Mouse (Mus musculus): ENCODE results near the gene Pml. TPM values are rescaled to one million over a fixed set of nuclear protein-coding genes. Genes with fewer than 3 reads are reported as not detected.
"Not testable (repeated sequence)": the region's sequence is repeated elsewhere in the genome, so short reads cannot be mapped to it uniquely, and the experiment has no call there.

The Pml gene
- polyA plus RNA-seq, 1 experiment from 2014 or later = 24.7 TPM

- Histone ChIP-seq H3K36me3 (no peaks in the 10 kb centered on the region), H3K4me1 (peaks cover 26% of the 10 kb centered on the region), H3K4me2 (no peak overlapping the region), H3K4me3 (replicated peaks) (no peak overlapping the region), H3K27me3 (no peaks in the 10 kb centered on the region), H3K9me3 (replicated peaks) (no peaks in the 10 kb centered on the region), H3K9ac (no peak overlapping the region), H3K27ac (no peak overlapping the region)
- 59% methylated on average over 5 of the region's 5 CpGs for WGBS
- ATAC-seq (replicated peaks; ENCODE audit: low FRiP score) = no peak
Measured at GRCm38 (mm10) chr9:58279780-58280179, 30.2 kb upstream of the Pml start.

GRCm38 (mm10) chr9:58278821-58279723 is 29.5 kb upstream of the Pml start:
- H3K27me3 ChIP-seq = no peaks in the 10 kb centered on the region
- H3K4me3 ChIP-seq (replicated peaks) = no peak overlapping the region
- no peak overlapping the region for H3K9ac ChIP-seq
- no peak for ATAC-seq (replicated peaks; ENCODE audit: low FRiP score)
- H3K36me3 ChIP-seq = no peaks in the 10 kb centered on the region
- 61% methylated on average over 4 of the region's 4 CpGs for WGBS
- H3K27ac ChIP-seq = no peak overlapping the region
- peaks cover 33% of the 10 kb centered on the region for H3K4me1 ChIP-seq
- no peak overlapping the region for H3K4me2 ChIP-seq
- no peaks in the 10 kb centered on the region for H3K9me3 ChIP-seq (replicated peaks)

- peaks cover 38% of the 10 kb centered on the region for H3K4me1 ChIP-seq
- no peak overlapping the region for H3K4me2 ChIP-seq
- H3K9me3 ChIP-seq (replicated peaks) = no peaks in the 10 kb centered on the region
- no peak for ATAC-seq (replicated peaks; ENCODE audit: low FRiP score)
- no peaks in the 10 kb centered on the region for H3K27me3 ChIP-seq
- 93% methylated on average over 4 of the region's 4 CpGs for WGBS
- no peak overlapping the region for H3K9ac ChIP-seq
- H3K4me3 ChIP-seq (replicated peaks) = no peak overlapping the region
- no peaks in the 10 kb centered on the region for H3K36me3 ChIP-seq
- no peak overlapping the region for H3K27ac ChIP-seq
Measured at GRCm38 (mm10) chr9:58278313-58278712, 28.7 kb upstream of the Pml start.

GRCm38 (mm10) chr9:58276346-58276745 is 26.8 kb upstream of the Pml start:
- no peaks in the 10 kb centered on the region for H3K27me3 ChIP-seq

GRCm38 (mm10) chr9:58275797-58276196 is 26.2 kb upstream of the Pml start:
- Histone ChIP-seq H3K4me1 (peaks cover 49% of the 10 kb centered on the region), H3K27me3 (no peaks in the 10 kb centered on the region), H3K36me3 (no peaks in the 10 kb centered on the region), H3K4me2 (peak overlapping the region; percentile 40), H3K9ac (0 out of 2 replicates have a peak overlapping the region, but pooled peaks have one; percentile 10), H3K27ac (peak overlapping the region; percentile 94), H3K4me3 (replicated peaks) (no peak overlapping the region), H3K9me3 (replicated peaks) (no peaks in the 10 kb centered on the region)
- WGBS = 70% methylated on average over 3 of the region's 3 CpGs
- no peak for ATAC-seq (replicated peaks; ENCODE audit: low FRiP score)

More at GRCm38 (mm10) chr9:58276346-58276745, 26.8 kb upstream of the Pml start:
- no peak overlapping the region for H3K4me2 ChIP-seq
- WGBS = 27% methylated on average over 5 of the region's 5 CpGs
- H3K27ac ChIP-seq = peak overlapping the region; percentile 94; the same call in 1 of the 2 replicates
- H3K9ac ChIP-seq = no peak overlapping the region
- H3K4me1 ChIP-seq = peaks cover 49% of the 10 kb centered on the region
- no peaks in the 10 kb centered on the region for H3K36me3 ChIP-seq
- H3K9me3 ChIP-seq (replicated peaks) = no peaks in the 10 kb centered on the region
- H3K4me3 ChIP-seq (replicated peaks) = no peak overlapping the region
- no peak for ATAC-seq (replicated peaks; ENCODE audit: low FRiP score)

- H3K9me3 ChIP-seq (replicated peaks) = no peaks in the 10 kb centered on the region
- peaks cover 44% of the 10 kb centered on the region for H3K4me1 ChIP-seq
- 10% methylated on average over 8 of the region's 8 CpGs for WGBS
- H3K4me3 ChIP-seq (replicated peaks) = no peak overlapping the region
- peak overlapping the region; percentile 10; the same call in 1 of the 2 replicates for H3K9ac ChIP-seq
- H3K36me3 ChIP-seq = no peaks in the 10 kb centered on the region
- H3K27ac ChIP-seq = peak overlapping the region; percentile 94
- peak overlapping the region; percentile 40 for H3K4me2 ChIP-seq
- H3K27me3 ChIP-seq = no peaks in the 10 kb centered on the region
- ATAC-seq (replicated peaks; ENCODE audit: low FRiP score) = peak; percentile 87; the same call in 1 of the 2 replicates
Measured at GRCm38 (mm10) chr9:58275115-58275774, 25.7 kb upstream of the Pml start.

GRCm38 (mm10) chr9:58274626-58275025 is 25.0 kb upstream of the Pml start:
- peaks cover 43% of the 10 kb centered on the region for H3K4me1 ChIP-seq
- no peak for ATAC-seq (replicated peaks; ENCODE audit: low FRiP score)
- no peaks in the 10 kb centered on the region for H3K9me3 ChIP-seq (replicated peaks)
- H3K9ac ChIP-seq = no peak overlapping the region
- H3K4me2 ChIP-seq = peak overlapping the region; percentile 40; the same call in 1 of the 2 replicates
- H3K27me3 ChIP-seq = no peaks in the 10 kb centered on the region
- H3K4me3 ChIP-seq (replicated peaks) = no peak overlapping the region
- H3K36me3 ChIP-seq = no peaks in the 10 kb centered on the region
- WGBS = 36% methylated on average over 3 of the region's 3 CpGs
- H3K27ac ChIP-seq = peak overlapping the region; percentile 94

GRCm38 (mm10) chr9:58274101-58274604 is 24.6 kb upstream of the Pml start:
- no peak overlapping the region for H3K4me2 ChIP-seq
- peaks cover 43% of the 10 kb centered on the region for H3K4me1 ChIP-seq
- WGBS = 71% methylated on average over 7 of the region's 7 CpGs
- no peak overlapping the region for H3K9ac ChIP-seq
- H3K9me3 ChIP-seq (replicated peaks) = no peaks in the 10 kb centered on the region
- H3K27me3 ChIP-seq = no peaks in the 10 kb centered on the region
- peak overlapping the region; percentile 94 for H3K27ac ChIP-seq
- no peak for ATAC-seq (replicated peaks; ENCODE audit: low FRiP score)
- H3K4me3 ChIP-seq (replicated peaks) = no peak overlapping the region
- no peaks in the 10 kb centered on the region for H3K36me3 ChIP-seq

GRCm38 (mm10) chr9:58272855-58273254 is 23.3 kb upstream of the Pml start:
- Histone ChIP-seq H3K27me3 (no peaks in the 10 kb centered on the region), H3K4me3 (replicated peaks) (no peak overlapping the region), H3K27ac (no peak overlapping the region), H3K9me3 (replicated peaks) (no peaks in the 10 kb centered on the region), H3K4me1 (peaks cover 46% of the 10 kb centered on the region), H3K9ac (no peak overlapping the region), H3K36me3 (no peaks in the 10 kb centered on the region), H3K4me2 (no peak overlapping the region)
- ATAC-seq (replicated peaks; ENCODE audit: low FRiP score) = no peak
- WGBS = 75% methylated on average over 9 of the region's 9 CpGs

- H3K4me3 ChIP-seq (replicated peaks) = no peak overlapping the region
- H3K27ac ChIP-seq = 0 out of 2 replicates have a peak overlapping the region, but pooled peaks have one; percentile 3
- no peaks in the 10 kb centered on the region for H3K27me3 ChIP-seq
- peaks cover 46% of the 10 kb centered on the region for H3K4me1 ChIP-seq
- WGBS = 81% methylated on average over 2 of the region's 2 CpGs
- no peaks in the 10 kb centered on the region for H3K9me3 ChIP-seq (replicated peaks)
- no peaks in the 10 kb centered on the region for H3K36me3 ChIP-seq
- H3K9ac ChIP-seq = no peak overlapping the region
- no peak for ATAC-seq (replicated peaks; ENCODE audit: low FRiP score)
- H3K4me2 ChIP-seq = no peak overlapping the region
Measured at GRCm38 (mm10) chr9:58272068-58272541, 22.5 kb upstream of the Pml start.

- WGBS = 92% methylated on average over 9 of the region's 9 CpGs
- not testable (repeated sequence) for H3K4me3 ChIP-seq (replicated peaks); H3K36me3 ChIP-seq; H3K27me3 ChIP-seq; H3K4me2 ChIP-seq; H3K9ac ChIP-seq; ATAC-seq (replicated peaks; ENCODE audit: low FRiP score); H3K9me3 ChIP-seq (replicated peaks); H3K27ac ChIP-seq
- H3K4me1 ChIP-seq = peaks cover 51% of the 10 kb centered on the region
Measured at GRCm38 (mm10) chr9:58271551-58271950, 22.0 kb upstream of the Pml start.

GRCm38 (mm10) chr9:58271109-58271508 is 21.5 kb upstream of the Pml start:
- WGBS = 83% methylated on average over 3 of the region's 3 CpGs
- Histone ChIP-seq H3K4me2 (no peak overlapping the region), H3K27ac (no peak overlapping the region), H3K9ac (no peak overlapping the region), H3K4me1 (peaks cover 52% of the 10 kb centered on the region), H3K36me3 (no peaks in the 10 kb centered on the region), H3K27me3 (no peaks in the 10 kb centered on the region), H3K9me3 (replicated peaks) (no peaks in the 10 kb centered on the region), H3K4me3 (replicated peaks) (no peak overlapping the region)
- ATAC-seq (replicated peaks; ENCODE audit: low FRiP score) = no peak

Measured in kidney, embryonic 15.5 days (tissue).